Mouse (Mus musculus) layer of hippocampus, postnatal 25 days (tissue): ENCODE results near the gene Zfp579. TPM values are rescaled to one million over a fixed set of nuclear protein-coding genes. Genes with fewer than 3 reads are reported as not detected.
"Not testable (repeated sequence)": the region's sequence is repeated elsewhere in the genome, so short reads cannot be mapped to it uniquely, and the experiment has no call there.

Experiments
- DNase-seq, 2 experiments: peaks; one replicate each; pipeline ENCODE4 v3.0.0; 2022; ENCODE audit warnings: mixed read lengths in 2 of 2, low spot score in 1 of 2; ENCODE audit errors: extremely low spot score in 1 of 2
- total RNA-seq, 2 experiments: library from RNA; stranded (reverse); gene quantifications; 2 replicates each; pipeline ENCODE4 v1.2.3; 2021

The Zfp579 gene
- total RNA-seq, 2 experiments from 2014 or later: 31.9 to 41.4 TPM

- no peak for DNase-seq
These were observed 20.1 kb upstream of the Zfp579 start for GRCm38 (mm10) chr7:5016057-5016456.

- peak; percentile 76 to 86 for DNase-seq
These were observed 19.4 kb upstream of the Zfp579 start, which contains the start of gene Gm44973 for GRCm38 (mm10) chr7:5015118-5016001. Gene Gm44973, plus strand, starts transcription at chr7:5015496.

- peak; percentile 93 for DNase-seq
These were observed 18.5 kb upstream of the Zfp579 start, which contains the start of the genes Zfp524 and Fiz1 for GRCm38 (mm10) chr7:5014251-5015117. Gene Zfp524, plus strand, starts transcription at chr7:5014415. Gene Fiz1, minus strand, starts transcription at chr7:5014697.

- DNase-seq: no peak
These were observed 16.9 kb upstream of the Zfp579 start for GRCm38 (mm10) chr7:5012681-5013513.

GRCm38 (mm10) chr7:5008229-5008628, 12.3 kb upstream of the Zfp579 start:
- no peak for DNase-seq

- not testable (repeated sequence) for DNase-seq
These were observed 6.9 kb upstream of the Zfp579 start for GRCm38 (mm10) chr7:5002876-5003275.

GRCm38 (mm10) chr7:4999876-5000275, 3.9 kb upstream of the Zfp579 start:
- DNase-seq: no peak

GRCm38 (mm10) chr7:4996934-4997333, 976 bp upstream of the Zfp579 start:
- DNase-seq: no peak

GRCm38 (mm10) chr7:4995268-4996002, 523 bp downstream of the Zfp579 start:
- DNase-seq: no peak

- DNase-seq: no peak
These were observed 1.8 kb downstream of the Zfp579 start for GRCm38 (mm10) chr7:4993999-4994788.

GRCm38 (mm10) chr7:4993347-4993998, 2.5 kb downstream of the Zfp579 start:
- no peak for DNase-seq

GRCm38 (mm10) chr7:4988250-4988649, 7.7 kb downstream of the Zfp579 start:
- no peak for DNase-seq

GRCm38 (mm10) chr7:4976832-4977231, 19.1 kb downstream of the Zfp579 start:
- DNase-seq: no peak

GRCm38 (mm10) chr7:4975455-4975854, 20.5 kb downstream of the Zfp579 start:
- no peak for DNase-seq

- DNase-seq: no peak
These were observed 23.5 kb downstream of the Zfp579 start for GRCm38 (mm10) chr7:4972321-4973047.

- no peak for DNase-seq
These were observed 24.2 kb downstream of the Zfp579 start for GRCm38 (mm10) chr7:4971710-4972109.

- DNase-seq: no peak
These were observed 24.9 kb downstream of the Zfp579 start, which contains the start of gene Sbk3 for GRCm38 (mm10) chr7:4971068-4971467. Gene Sbk3, minus strand, starts transcription at chr7:4971168.
